Mouse (Mus musculus) gastrocnemius, adult 8-10 months (tissue): ENCODE data around the gene Gm21773. TPM values are rescaled to one million over a fixed set of nuclear protein-coding genes. Genes with fewer than 3 reads are reported as not detected.
"Not testable (repeated sequence)": the region's sequence is repeated elsewhere in the genome, so short reads cannot be mapped to it uniquely, and the experiment has no call there.

Source experiments
- DNase-seq, 2 experiments: peaks; one replicate each; pipeline ENCODE4 v3.0.0; 2022; ENCODE audit warnings: low spot score in 2 of 2
- total RNA-seq, 4 experiments: library from RNA; stranded (reverse); gene quantifications; 2 replicates each; pipeline ENCODE4 v1.2.4; 2022

Gene Gm21773
- not detected for total RNA-seq

DNA sequence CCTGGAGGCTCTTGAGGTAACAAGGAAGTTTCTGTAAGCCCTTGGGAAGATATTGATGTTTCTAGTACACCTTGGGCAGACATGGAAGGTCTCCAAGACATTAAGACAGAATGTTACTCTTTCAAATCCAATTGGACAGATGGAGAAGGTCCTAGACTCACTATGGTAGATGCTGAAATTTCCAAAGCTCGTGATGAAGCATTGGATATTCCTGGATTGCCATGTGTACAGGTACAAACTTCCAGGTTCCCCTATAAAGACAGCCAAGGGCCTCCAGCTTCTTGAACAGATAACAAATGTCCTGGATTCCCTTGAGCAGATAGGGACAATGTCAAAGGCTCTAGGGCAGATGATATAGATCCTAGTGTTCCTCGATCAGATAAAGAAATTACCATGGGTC, at the start of gene Gm21773:
Gene Gm21773 (minus strand): TSS at position 101 of the 400 bp plus-strand sequence.
- not testable (repeated sequence) for DNase-seq
